Mouse (Mus musculus) MEL (cell line): ENCODE data around the gene Drd1. TPM values are rescaled to one million over a fixed set of nuclear protein-coding genes. Genes with fewer than 3 reads are reported as not detected.

ENCODE experiments used
- DNase-seq: peaks from one replicate; pipeline ENCODE4 v3.0.0; 2011; ENCODE audit warnings: low read depth, low spot score
- H3K27ac ChIP-seq: 2 replicates; pipeline ENCODE4 v1.5.1; 2012; ENCODE audit warnings: low read depth, mild to moderate bottlenecking, control low read depth, low read length, moderate library complexity; ENCODE audit not compliant: control insufficient read depth
- H3K27me3 ChIP-seq, 2 experiments: fragments of 150-350 bp in 1 of 2; sonication (generic) in 1 of 2; 2 replicates each; pipeline ENCODE4 v1.6.1; 2012; ENCODE audit warnings: low read length in 2 of 2, mild to moderate bottlenecking in 2 of 2, improper control_type of control experiment in 1 of 2, moderate library complexity in 1 of 2; ENCODE audit not compliant: insufficient read depth in 2 of 2, control insufficient read depth in 1 of 2
- H3K36me3 ChIP-seq, 2 experiments: 2 replicates each; pipeline ENCODE4 v1.6.1; 2012 to 2014; ENCODE audit warnings: low read length in 2 of 2, improper control_type of control experiment in 1 of 2, inconsistent platforms in 1 of 2, mild to moderate bottlenecking in 1 of 2; ENCODE audit not compliant: insufficient read depth in 2 of 2, control insufficient read depth in 1 of 2
- H3K4me1 ChIP-seq, 2 experiments: fragments of 150-350 bp in 1 of 2; sonication (generic) in 1 of 2; 2 replicates each; pipeline ENCODE4 v1.6.1; 2012; ENCODE audit warnings: low read length in 2 of 2, improper control_type of control experiment in 1 of 2, mild to moderate bottlenecking in 1 of 2; ENCODE audit not compliant: insufficient read depth in 2 of 2, control insufficient read depth in 1 of 2
- H3K4me3 ChIP-seq, 2 experiments: fragments of 150-350 bp in 1 of 2; sonication (generic) in 1 of 2; 2 replicates each; pipeline ENCODE4 v1.5.1; 2012; ENCODE audit warnings: low read depth in 2 of 2, low read length in 2 of 2, mild to moderate bottlenecking in 2 of 2, moderate library complexity in 2 of 2, control low read depth in 1 of 2, improper control_type of control experiment in 1 of 2; ENCODE audit not compliant: control insufficient read depth in 1 of 2, insufficient read depth in 1 of 2
- H3K79me2 ChIP-seq: 2 replicates; pipeline ENCODE4 v1.6.1; 2012; ENCODE audit warnings: mild to moderate bottlenecking, low read length, moderate library complexity; ENCODE audit not compliant: control insufficient read depth, poor library complexity, insufficient read depth
- H3K9ac ChIP-seq: 2 replicates; pipeline ENCODE4 v1.6.1; 2012; ENCODE audit warnings: low read depth, mild to moderate bottlenecking, control low read depth, low read length, moderate library complexity; ENCODE audit not compliant: control insufficient read depth, poor library complexity, severe bottlenecking
- H3K9me3 ChIP-seq: fragments of 150-350 bp; sonication (generic); replicated peaks from 2 replicates; pipeline ENCODE4 v1.6.1; 2012; ENCODE audit warnings: mild to moderate bottlenecking, low read length, improper control_type of control experiment, moderate library complexity; ENCODE audit not compliant: insufficient read depth
- BHLHE40 ChIP-seq: IDR thresholded peaks from 2 replicates; pipeline ENCODE4 v1.6.1; 2012; ENCODE audit warnings: low read depth, mild to moderate bottlenecking, inconsistent platforms, low read length, improper control_type of control experiment, borderline replicate concordance
- CHD1 ChIP-seq: IDR thresholded peaks from 2 replicates; pipeline ENCODE4 v1.6.1; 2012; ENCODE audit warnings: low read depth, mild to moderate bottlenecking, inconsistent platforms, low read length, improper control_type of control experiment
- CHD2 ChIP-seq: IDR thresholded peaks from 2 replicates; pipeline ENCODE4 v1.6.1; 2011; ENCODE audit warnings: low read length, improper control_type of control experiment
- CTCF ChIP-seq, 3 experiments: IDR thresholded peaks in 2 of 3; conservative IDR thresholded peaks in 1 of 3; 2 replicates each; pipeline ENCODE4 v1.5.1; 2011 to 2012; ENCODE audit warnings: low read length in 3 of 3, low read depth in 2 of 3, mild to moderate bottlenecking in 2 of 3, improper control_type of control experiment in 1 of 3, inconsistent platforms in 1 of 3, mixed read lengths in 1 of 3, moderate library complexity in 1 of 3; ENCODE audit not compliant: control insufficient read depth in 1 of 3, insufficient read depth in 1 of 3, poor library complexity in 1 of 3, severe bottlenecking in 1 of 3
- JUND ChIP-seq: IDR thresholded peaks from 2 replicates; pipeline ENCODE4 v1.6.1; 2011; ENCODE audit warnings: low read depth, mild to moderate bottlenecking, improper control_type of control experiment, low read length
- MAX ChIP-seq: IDR thresholded peaks from 2 replicates; pipeline ENCODE4 v1.6.1; 2011; ENCODE audit warnings: low read length, improper control_type of control experiment
- MEF2A ChIP-seq: IDR thresholded peaks from 2 replicates; pipeline ENCODE4 v1.6.1; 2014; ENCODE audit warnings: low read depth, mild to moderate bottlenecking, inconsistent platforms, low read length, improper control_type of control experiment; ENCODE audit not compliant: poor library complexity, insufficient replicate concordance, severe bottlenecking; ENCODE audit errors: extremely low read depth
- MYB ChIP-seq: IDR thresholded peaks from 2 replicates; pipeline ENCODE4 v1.6.1; 2011; ENCODE audit warnings: mild to moderate bottlenecking, low read depth, low read length, improper control_type of control experiment
- MYC ChIP-seq: IDR thresholded peaks from 2 replicates; pipeline ENCODE4 v1.6.1; 2011; ENCODE audit warnings: low read depth, mild to moderate bottlenecking, low read length, improper control_type of control experiment, moderate library complexity
- POLR2A ChIP-seq, 2 experiments: IDR thresholded peaks; 2 replicates each; pipeline ENCODE4 v1.6.1; 2011 to 2012; ENCODE audit warnings: low read length in 2 of 2, mild to moderate bottlenecking in 2 of 2, control low read depth in 1 of 2, improper control_type of control experiment in 1 of 2, low read depth in 1 of 2, moderate library complexity in 1 of 2; ENCODE audit not compliant: control insufficient read depth in 1 of 2, insufficient read depth in 1 of 2, poor library complexity in 1 of 2
- POLR2AphosphoS2 ChIP-seq: IDR thresholded peaks from 2 replicates; pipeline ENCODE4 v1.6.1; 2011; ENCODE audit warnings: low read length, improper control_type of control experiment
- POLR2AphosphoS5 ChIP-seq: IDR thresholded peaks from 2 replicates; pipeline ENCODE4 v1.6.1; 2012; ENCODE audit warnings: low read depth, borderline replicate concordance, mild to moderate bottlenecking, inconsistent platforms, low read length, moderate library complexity, mixed read lengths
- RAD21 ChIP-seq: IDR thresholded peaks from 2 replicates; pipeline ENCODE4 v1.6.1; 2011; ENCODE audit warnings: mild to moderate bottlenecking, low read depth, low read length, improper control_type of control experiment
- RCOR1 ChIP-seq: IDR thresholded peaks from 2 replicates; pipeline ENCODE4 v1.6.1; 2012; ENCODE audit warnings: low read depth, mild to moderate bottlenecking, inconsistent platforms, low read length, improper control_type of control experiment
- SMC3 ChIP-seq: IDR thresholded peaks from 2 replicates; pipeline ENCODE4 v1.6.1; 2011; ENCODE audit warnings: low read depth, low read length, improper control_type of control experiment
- TAL1 ChIP-seq: IDR thresholded peaks from 2 replicates; pipeline ENCODE4 v1.6.1; 2012; ENCODE audit warnings: mild to moderate bottlenecking, inconsistent platforms, low read length, moderate library complexity, mixed read lengths
- TBP ChIP-seq: IDR thresholded peaks from 2 replicates; pipeline ENCODE4 v1.8.0; 2011; ENCODE audit warnings: low read depth, low read length, improper control_type of control experiment
- TCF12 ChIP-seq: IDR thresholded peaks from 2 replicates; pipeline ENCODE4 v1.6.1; 2014; ENCODE audit warnings: low read depth, mild to moderate bottlenecking, inconsistent platforms, low read length, improper control_type of control experiment, moderate library complexity
- USF1 ChIP-seq: IDR thresholded peaks from 2 replicates; pipeline ENCODE4 v1.6.1; 2014; ENCODE audit warnings: low read depth, mild to moderate bottlenecking, inconsistent platforms, low read length, improper control_type of control experiment, moderate library complexity
- ZC3H11A ChIP-seq: IDR thresholded peaks from 2 replicates; pipeline ENCODE4 v1.6.1; 2012; ENCODE audit warnings: low read depth, mild to moderate bottlenecking, inconsistent platforms, low read length, improper control_type of control experiment
- ZKSCAN1 ChIP-seq: IDR thresholded peaks from 2 replicates; pipeline ENCODE4 v1.6.1; 2012; ENCODE audit warnings: low read depth, mild to moderate bottlenecking, inconsistent platforms, low read length, improper control_type of control experiment, moderate library complexity
- ZMIZ1 ChIP-seq: IDR thresholded peaks from 2 replicates; pipeline ENCODE4 v1.6.1; 2012; ENCODE audit warnings: low read depth, mild to moderate bottlenecking, inconsistent platforms, low read length, improper control_type of control experiment, moderate library complexity
- polyA plus RNA-seq, 2 experiments: library from polyadenylated mRNA; stranded (reverse) in 1 of 2; unstranded in 1 of 2; fragments of >175 nt in 1 of 2; fragments of >200 nt in 1 of 2; gene quantifications; 2 replicates each; pipeline versions ENCODE4 v1.2.1 to v1.2.4; 2012; ENCODE audit warnings: low replicate concordance in 2 of 2, low read depth in 1 of 2; ENCODE audit not compliant: insufficient read length in 2 of 2, insufficient read depth in 1 of 2, missing spikeins in 1 of 2
- total RNA-seq: library from RNA; depleted of rRNA; stranded (reverse); fragments of 300-350 nt; gene quantifications from 2 replicates; pipeline ENCODE4 v1.2.3, GENCODE M21; 2012

The Drd1 gene
- total and polyA plus RNA-seq, 3 experiments, result not detected

- TF ChIP-seq POLR2AphosphoS2 (no peak), USF1 (no peak)
Observed at GRCm38 (mm10) chr13:54040256-54040655, 15.2 kb downstream of the Drd1 start (continued).

- Histone ChIP-seq H3K9ac (no peak overlapping the region), H3K79me2 (no peaks in the 10 kb centered on the region), H3K27ac (no peak overlapping the region), H3K36me3 (no peaks in the 10 kb centered on the region), H3K9me3 (no peaks in the 10 kb centered on the region), H3K27me3 (peaks cover 5 to 7% of the 10 kb centered on the region in 2 experiments), H3K4me3 (no peak overlapping the region), H3K4me1 (no peaks in the 10 kb centered on the region)
- TF ChIP-seq SMC3 (no peak), RAD21 (no peak), MEF2A (no peak), ZC3H11A (no peak), TCF12 (no peak), RCOR1 (no peak), MYC (no peak), ZKSCAN1 (no peak), TAL1 (no peak), ZMIZ1 (no peak), POLR2AphosphoS2 (no peak), CHD1 (no peak), BHLHE40 (no peak), USF1 (no peak), JUND (no peak)
- no peak for DNase-seq
Observed at GRCm38 (mm10) chr13:54037936-54038335, 17.6 kb downstream of the Drd1 start.

- peaks cover 0 to 9% of the 10 kb centered on the region in 2 experiments; a peak in 3 of 4 replicates for H3K4me1 ChIP-seq
- no peak overlapping the region for H3K9ac ChIP-seq
- H3K4me3 ChIP-seq, result no peak overlapping the region
- H3K27ac ChIP-seq, result no peak overlapping the region
- H3K36me3 ChIP-seq, result peaks cover 0 to 5% of the 10 kb centered on the region in 2 experiments; a peak in 1 of 4 replicates
- H3K9me3 ChIP-seq, result no peaks in the 10 kb centered on the region
- H3K27me3 ChIP-seq, result peaks cover 0 to 5% of the 10 kb centered on the region in 2 experiments; a peak in 2 of 4 replicates
- TF ChIP-seq MAX (no peak), SMC3 (peak; percentile 58), POLR2AphosphoS5 (no peak), POLR2A (IDR thresholded peaks at IDR 0.05; ENCODE audit: control insufficient read depth in 1 of 2, insufficient read depth in 1 of 2, low read depth in 1 of 2, low read length in 2 of 2, poor library complexity in 1 of 2) (no peak), CTCF (IDR thresholded peaks at IDR 0.05 in 2 of 3, conservative IDR thresholded peaks at IDR 0.05 in 1 of 3; ENCODE audit: control insufficient read depth in 1 of 3, insufficient read depth in 1 of 3, low read depth in 2 of 3, low read length in 3 of 3, poor library complexity in 1 of 3, severe bottlenecking in 1 of 3) (peak; percentile 54 to 73 (median 67)), ZC3H11A (peak; percentile 48), CHD2 (no peak), TCF12 (no peak), RAD21 (peak; percentile 65), TBP (no peak), ZMIZ1 (no peak), MYB (no peak)
- no peaks in the 10 kb centered on the region for H3K79me2 ChIP-seq
- peak; percentile 62 for DNase-seq
Observed at GRCm38 (mm10) chr13:54035541-54035940, 20.0 kb downstream of the Drd1 start.
